Mouse (Mus musculus): Measurements from ENCODE around the gene Hdac9.

Hdac9 gene

DNA sequence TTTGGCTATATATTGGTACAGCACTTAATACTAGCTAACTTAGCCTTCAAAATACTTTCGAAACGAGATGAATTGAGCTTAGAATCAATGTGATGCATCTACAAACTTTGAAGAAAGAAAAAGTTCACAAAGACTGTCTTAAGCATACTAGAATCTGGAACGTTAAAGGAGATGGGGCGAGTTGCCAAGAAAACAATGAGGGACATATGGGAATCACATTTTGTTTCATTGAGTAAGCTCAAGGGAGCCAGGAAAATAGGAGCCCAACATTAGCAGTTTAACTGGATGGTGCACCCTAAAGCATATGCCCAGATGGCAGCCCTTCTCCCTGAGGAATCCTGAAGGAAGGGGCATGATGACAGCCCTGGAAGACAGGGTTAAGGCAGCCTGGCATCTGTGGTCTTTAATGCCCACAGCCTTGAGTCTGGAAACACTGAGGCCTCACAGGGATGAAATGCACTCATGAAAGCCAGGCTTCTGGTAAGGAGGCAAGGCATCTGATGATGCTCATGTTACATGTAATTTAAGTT lies 685.2 kb downstream of the Hdac9 start:
- DNase-seq (ENCODE audit: inconsistent ontology term): no peak

GRCm38 (mm10) chr12:34224505-34224904 lies 692.4 kb downstream of the Hdac9 start:
- peak; percentile 60 for DNase-seq (ENCODE audit: inconsistent ontology term)

DNA sequence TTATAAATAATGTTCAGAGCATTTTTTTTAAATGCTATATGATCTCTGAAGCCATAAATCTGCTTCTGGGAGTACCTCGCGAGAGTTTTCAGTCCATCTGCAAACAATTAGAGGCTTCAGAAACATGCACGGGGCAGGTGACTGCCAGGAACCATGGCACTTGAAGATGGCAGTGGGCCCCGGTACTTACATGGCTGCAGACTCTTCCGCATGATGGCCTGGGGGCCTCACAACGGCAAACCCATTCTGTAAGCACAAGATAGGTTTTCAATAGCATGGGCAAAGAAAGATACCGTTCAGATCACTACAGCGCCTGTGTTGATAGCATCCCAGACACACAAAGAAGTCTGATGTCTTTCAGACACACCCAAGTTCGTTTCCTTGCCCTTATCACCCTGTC lies 695.9 kb downstream of the Hdac9 start:
- DNase-seq (ENCODE audit: inconsistent ontology term): no peak

DNA sequence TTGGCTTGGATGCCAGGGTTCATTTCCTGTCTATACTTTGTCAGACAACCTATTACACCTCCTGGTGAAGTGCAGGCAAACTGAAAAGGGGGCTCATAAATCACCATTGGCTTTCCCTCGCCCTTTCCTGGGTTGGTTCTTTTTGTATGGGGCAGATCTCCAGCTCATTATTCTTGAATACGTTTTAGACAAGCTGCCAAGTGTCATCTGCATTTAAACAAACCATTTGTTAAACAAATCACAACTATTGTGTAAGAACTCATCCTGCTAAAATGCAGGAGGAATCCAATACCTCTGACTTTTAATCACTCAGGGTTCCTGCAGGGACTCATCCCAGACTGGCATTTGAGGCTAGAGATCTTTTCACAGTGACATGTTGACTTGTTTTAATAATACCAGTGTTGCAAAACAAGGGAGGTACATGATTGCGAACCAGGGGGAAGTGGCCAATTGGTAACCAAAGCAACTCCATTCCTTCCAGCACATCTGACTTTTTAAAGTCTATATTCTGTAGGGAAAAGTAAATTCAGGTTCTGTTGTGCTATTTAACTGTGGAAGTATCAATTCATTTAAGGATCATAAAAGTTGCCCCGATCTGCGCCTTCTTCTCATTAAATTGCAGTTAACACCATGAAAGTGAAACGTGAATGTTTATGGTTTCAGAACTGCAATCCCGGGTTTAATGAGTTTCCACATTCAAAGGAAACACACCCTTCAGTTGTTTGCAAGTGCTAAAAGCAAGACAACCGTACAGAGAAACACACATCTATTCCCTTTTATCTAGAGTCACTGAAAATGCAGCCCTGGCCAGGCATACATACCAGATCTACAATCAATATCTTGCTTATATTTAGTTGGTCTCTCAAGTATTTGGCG lies 696.6 kb downstream of the Hdac9 start:
- peak; percentile 42 for DNase-seq (ENCODE audit: inconsistent ontology term)

DNA sequence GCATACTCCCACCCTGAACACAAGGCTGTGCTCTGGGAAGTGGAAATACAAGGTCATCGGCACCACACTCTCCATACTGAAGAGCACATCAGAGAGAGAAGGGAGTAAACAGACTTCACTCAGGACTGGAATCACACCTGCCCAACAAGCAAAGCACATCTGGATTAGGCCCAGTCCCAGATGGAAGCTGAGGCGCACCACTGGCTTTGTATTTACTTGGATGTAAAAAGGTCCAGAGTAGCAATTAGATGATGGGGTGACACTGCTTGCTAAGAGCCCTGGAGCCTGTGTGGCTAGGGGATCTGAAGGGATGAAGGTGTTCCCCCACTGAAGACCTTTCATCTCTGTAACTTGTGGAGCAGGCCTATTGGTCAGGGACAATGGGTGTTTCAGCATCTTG lies 698.3 kb downstream of the Hdac9 start:
- no peak for DNase-seq (ENCODE audit: inconsistent ontology term)

- no peak for DNase-seq (ENCODE audit: inconsistent ontology term)
Measured at GRCm38 (mm10) chr12:34215023-34216020, 701.6 kb downstream of the Hdac9 start.

DNA sequence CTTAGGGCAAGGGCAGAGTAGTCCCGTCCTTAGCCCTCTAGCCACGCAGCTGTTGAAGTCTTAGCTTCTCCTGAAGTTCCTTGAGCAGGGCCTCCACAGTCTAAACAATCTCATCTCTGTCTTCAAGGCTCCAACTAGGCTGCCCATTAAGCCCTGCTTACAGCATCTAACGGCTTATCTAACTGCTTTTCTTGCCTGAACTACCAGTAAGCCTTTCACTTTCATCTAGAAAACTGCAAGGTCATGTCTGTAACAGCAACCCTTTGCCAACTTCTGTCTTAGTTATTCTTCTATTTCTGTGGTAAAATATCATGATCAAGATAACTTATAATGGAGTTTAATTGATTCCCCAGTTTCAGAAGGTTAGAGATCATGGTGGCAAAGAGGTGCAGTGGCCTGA lies 704.7 kb downstream of the Hdac9 start:
- no peak for DNase-seq (ENCODE audit: inconsistent ontology term)

GRCm38 (mm10) chr12:34201471-34201870 lies 715.4 kb downstream of the Hdac9 start:
- DNase-seq (ENCODE audit: inconsistent ontology term): no peak

DNA sequence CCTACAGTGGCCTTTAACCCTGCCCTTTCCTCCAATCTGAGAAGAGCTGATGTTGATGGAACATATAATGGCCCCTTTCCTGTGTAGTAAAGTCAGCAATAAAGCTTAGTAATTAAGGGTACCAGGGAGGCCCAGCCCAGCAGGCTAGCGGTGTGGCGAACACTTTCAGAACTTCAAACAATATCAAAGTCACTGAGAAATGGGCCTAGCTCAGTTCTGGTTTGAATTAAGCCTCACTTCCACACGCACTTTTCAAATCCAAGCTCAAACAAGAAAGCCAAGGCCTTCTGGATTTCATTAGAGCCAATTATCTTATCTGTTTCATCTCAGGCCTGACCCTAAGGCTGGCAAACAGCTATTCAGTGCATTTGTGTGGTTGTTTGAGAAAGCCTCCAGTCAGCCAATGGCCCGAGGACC lies 716.9 kb downstream of the Hdac9 start:
- DNase-seq (ENCODE audit: inconsistent ontology term): no peak

DNA sequence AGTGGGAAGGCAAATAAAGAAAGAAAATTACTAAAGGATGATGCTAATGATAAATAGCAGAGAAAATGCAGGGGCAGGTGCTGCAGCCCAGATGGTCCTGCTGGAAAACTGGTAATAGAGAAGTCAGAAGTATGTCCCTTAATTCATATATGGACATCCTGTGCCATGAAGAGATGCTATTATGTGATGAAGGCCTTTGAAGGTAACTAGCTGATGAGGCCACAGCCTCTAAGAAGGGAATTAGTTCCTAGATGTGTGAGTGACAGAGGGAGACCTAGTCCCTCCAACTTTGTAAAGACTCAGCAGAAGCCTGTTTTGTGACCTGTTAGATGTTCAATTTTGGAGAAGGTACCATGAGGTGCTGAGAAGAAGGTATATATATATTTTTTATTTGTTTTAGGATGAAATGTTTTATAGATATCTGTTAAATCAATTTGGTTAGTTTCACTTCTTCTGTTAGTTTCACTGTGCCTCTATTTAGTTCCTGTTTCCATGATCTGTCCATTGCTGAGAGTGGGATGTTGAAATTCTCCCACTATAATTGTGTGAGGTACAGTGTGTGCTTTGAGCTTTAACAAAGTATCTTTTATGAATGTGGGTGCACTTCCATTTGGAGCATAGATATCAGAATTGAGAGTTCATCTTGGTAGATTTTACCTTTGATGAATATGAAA lies 721.6 kb downstream of the Hdac9 start:
- no peak for DNase-seq (ENCODE audit: inconsistent ontology term)

- DNase-seq (ENCODE audit: inconsistent ontology term): no peak
Measured at GRCm38 (mm10) chr12:34194116-34194515, 722.8 kb downstream of the Hdac9 start.

GRCm38 (mm10) chr12:34191246-34191645 lies 725.6 kb downstream of the Hdac9 start:
- DNase-seq (ENCODE audit: inconsistent ontology term): no peak

DNA sequence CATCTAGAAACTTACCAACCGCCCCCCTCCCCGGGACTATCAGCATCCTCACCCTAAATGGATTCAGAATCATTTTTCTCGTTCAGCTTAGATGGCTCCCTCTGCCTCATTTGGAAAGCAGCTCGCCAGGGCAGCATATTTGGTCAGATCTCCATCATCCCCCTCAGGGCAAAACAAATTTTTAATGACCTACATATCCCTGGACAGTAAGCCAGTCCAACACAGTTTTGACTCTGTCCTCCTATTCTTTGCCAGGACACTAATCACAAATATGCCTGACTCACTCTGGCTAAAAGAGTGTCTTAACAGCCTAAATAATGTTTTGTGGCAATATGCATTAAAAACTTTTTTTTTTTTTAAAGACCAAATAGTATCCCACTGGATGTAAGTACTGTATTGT lies 738.0 kb downstream of the Hdac9 start:
- DNase-seq (ENCODE audit: inconsistent ontology term): peak; percentile 78

- no peak for DNase-seq (ENCODE audit: inconsistent ontology term)
Measured at GRCm38 (mm10) chr12:34176790-34177189, 740.1 kb downstream of the Hdac9 start.

DNA sequence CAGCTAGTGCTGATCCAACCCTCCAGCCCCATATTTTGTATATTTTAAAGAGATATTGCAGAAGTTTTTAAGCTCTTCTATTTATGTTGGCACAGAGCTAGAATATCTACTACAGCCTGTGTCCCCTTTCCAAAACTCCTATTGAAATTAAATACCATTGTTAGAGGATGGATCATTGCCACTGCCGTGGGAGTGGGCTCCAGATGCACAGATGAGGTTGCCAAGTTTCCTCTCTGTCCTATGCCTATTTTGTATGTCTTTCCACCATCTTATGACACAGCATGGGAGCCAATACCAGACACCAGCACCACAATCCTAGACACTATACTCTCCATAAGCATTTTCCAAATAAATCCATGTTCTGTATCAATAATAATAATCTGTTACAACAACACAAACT lies 743.9 kb downstream of the Hdac9 start:
- no peak for DNase-seq (ENCODE audit: inconsistent ontology term)

GRCm38 (mm10) chr12:34170601-34171000 lies 746.3 kb downstream of the Hdac9 start:
- DNase-seq (ENCODE audit: inconsistent ontology term): no peak

GRCm38 (mm10) chr12:34165674-34166073 lies 751.2 kb downstream of the Hdac9 start:
- DNase-seq (ENCODE audit: inconsistent ontology term): no peak

DNA sequence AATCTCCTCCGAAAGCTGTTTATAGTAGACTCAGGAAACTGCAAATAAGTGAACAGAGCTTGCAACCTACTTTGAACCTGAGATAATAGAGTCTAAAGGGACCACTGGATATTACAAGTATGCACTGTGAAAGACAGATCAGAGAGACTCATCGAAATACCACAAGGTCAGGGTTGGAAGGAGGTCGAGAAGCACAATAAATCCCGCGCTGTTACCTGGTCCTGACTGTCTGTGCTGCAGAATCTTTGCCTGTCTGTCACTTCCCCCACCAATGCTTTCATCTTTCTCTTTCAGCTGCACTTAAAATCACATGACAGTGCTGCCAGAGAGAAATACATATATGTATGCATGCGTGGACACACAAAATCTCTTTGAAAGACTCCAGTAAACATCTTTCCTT lies 760.6 kb downstream of the Hdac9 start:
- DNase-seq (ENCODE audit: inconsistent ontology term): no peak

GRCm38 (mm10) chr12:34155740-34156139 lies 761.2 kb downstream of the Hdac9 start:
- no peak for DNase-seq (ENCODE audit: inconsistent ontology term)

- DNase-seq (ENCODE audit: inconsistent ontology term): no peak
Measured at GRCm38 (mm10) chr12:34154757-34155156, 762.1 kb downstream of the Hdac9 start.

DNA sequence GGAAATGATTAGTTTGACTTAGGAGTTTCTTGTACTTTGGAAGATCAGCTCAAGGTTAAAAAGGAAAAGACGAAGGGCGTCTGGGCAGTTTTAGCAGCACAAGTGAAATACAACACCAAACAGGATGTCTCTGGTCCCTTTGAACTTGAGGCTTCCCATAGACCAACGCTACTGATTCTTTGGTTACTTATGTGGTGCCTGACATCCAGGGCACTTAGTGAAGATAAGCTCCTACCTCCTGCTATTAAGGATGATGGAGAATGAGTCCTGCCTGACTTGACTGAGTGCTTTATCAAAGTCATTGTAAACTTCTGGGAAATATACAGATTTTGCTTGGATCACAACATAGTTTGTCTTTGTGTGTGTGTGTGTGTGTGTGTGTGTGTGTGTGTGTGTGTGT lies 765.6 kb downstream of the Hdac9 start:
- no peak for DNase-seq (ENCODE audit: inconsistent ontology term)

GRCm38 (mm10) chr12:34142743-34143142 lies 774.2 kb downstream of the Hdac9 start:
- DNase-seq (ENCODE audit: inconsistent ontology term): no peak
